Comparison of ENCODE assay signal across 24 mouse cellular contexts in the genomic region with DNA sequence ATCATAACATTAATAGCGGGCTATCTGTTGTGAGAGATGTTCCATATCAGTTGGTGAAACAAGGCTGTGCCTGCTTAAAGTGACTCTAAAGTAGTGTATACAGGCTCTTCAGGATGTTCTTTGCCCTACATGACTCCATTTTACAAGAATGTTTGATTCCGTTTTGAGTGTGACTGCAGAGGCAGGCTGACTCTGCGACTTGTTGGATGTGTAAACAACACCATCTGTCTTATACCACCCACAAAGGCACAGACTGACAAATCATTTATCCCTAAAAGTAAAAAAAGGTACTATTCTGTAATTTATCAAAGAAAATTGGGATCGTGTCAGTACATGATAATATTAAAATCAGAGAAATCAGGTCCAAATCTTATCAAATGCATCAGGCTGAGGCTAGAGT.
"Had no signal": no experiment of that assay in that cellular context is flagged by ENCODE, and none has a peak within 500 bp of the region (broad histone marks: within the 10 kb centered on the region; RNA-seq: fewer than 3 reads in every experiment).

No protein-coding gene starts in this region.

- H3K36me3 ChIP-seq: heart, embryonic 13.5 days; heart, embryonic 15.5 days; hindbrain, embryonic 13.5 days; hindbrain, embryonic 15.5 days; limb, embryonic 10.5 days; limb, embryonic 12.5 days; liver, embryonic 13.5 days; liver, embryonic 15.5 days had no signal

- H3K27me3 ChIP-seq: heart, embryonic 13.5 days; heart, embryonic 15.5 days; hindbrain, embryonic 13.5 days; hindbrain, embryonic 15.5 days; limb, embryonic 12.5 days; liver, embryonic 13.5 days; liver, embryonic 15.5 days had no signal

- H3K4me1 ChIP-seq: heart, embryonic 13.5 days; heart, embryonic 15.5 days; hindbrain, embryonic 15.5 days; limb, embryonic 10.5 days; limb, embryonic 12.5 days; liver, embryonic 13.5 days; liver, embryonic 15.5 days had no signal

- H3K4me3 ChIP-seq: heart, adult 2 months; heart, embryonic 13.5 days; heart, embryonic 15.5 days; hindbrain, embryonic 13.5 days; hindbrain, embryonic 15.5 days; left cerebral cortex, adult 2 months; limb, embryonic 10.5 days; limb, embryonic 12.5 days; liver, embryonic 13.5 days; liver, embryonic 15.5 days had no signal

- H3K27ac ChIP-seq: heart, adult 2 months; heart, embryonic 13.5 days; heart, embryonic 15.5 days; hindbrain, embryonic 13.5 days; hindbrain, embryonic 15.5 days; hindbrain, postnatal 0 days; limb, embryonic 10.5 days; limb, embryonic 12.5 days; liver, embryonic 13.5 days; liver, embryonic 15.5 days had no signal

- DNase-seq: forebrain, postnatal 0 days; gastrocnemius, postnatal 14 days; gastrocnemius, postnatal 36 days; heart, adult 11 months; heart, adult 2 months; heart, postnatal 14 days; heart, postnatal 36 days; kidney, adult 11 months; kidney, adult 8-10 months; kidney, postnatal 10 days; kidney, postnatal 25 days; kidney, postnatal 4 days; liver; liver, embryonic 13.5 days had no signal

- ATAC-seq: forebrain, postnatal 0 days; hindbrain, postnatal 0 days; intestine, embryonic 16.5 days had no signal
